Mouse (Mus musculus) CD8-positive naive resting alpha-beta T cell, adult 2 months (primary cell): ENCODE data around the gene Kcnd3.

Source experiments
- DNase-seq, 2 experiments: peaks; one replicate each; pipeline ENCODE4 v3.0.0; 2022; ENCODE audit warnings: low read depth in 2 of 2, low spot score in 2 of 2

Kcnd3 gene

GRCm38 (mm10) chr3:105451627-105452555 lies at the start of gene Kcnd3:
TSS of gene Kcnd3 (plus strand) at chr3:105452330.
- no peak for DNase-seq

DNA sequence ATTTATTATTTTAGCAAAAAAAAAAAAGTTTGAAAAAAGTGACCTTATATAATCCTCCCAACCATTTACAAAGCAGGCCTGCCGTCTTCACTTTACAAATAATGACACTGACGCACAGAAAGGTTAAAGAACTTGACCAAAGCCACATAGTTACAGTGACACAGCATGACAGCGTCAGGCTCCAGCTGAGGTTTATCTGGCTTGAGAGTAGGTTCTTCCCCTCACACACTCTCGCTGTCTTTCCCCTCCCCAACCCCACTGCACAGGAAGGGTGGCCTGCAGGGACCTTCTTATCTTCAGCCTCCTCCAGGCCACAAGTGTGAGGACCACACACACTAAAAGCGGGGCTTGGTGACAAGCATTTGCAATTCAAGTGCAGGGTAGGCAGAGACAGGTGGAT lies 49.5 kb upstream of the Kcnd3 start:
- no peak for DNase-seq

- DNase-seq: no peak
These were observed 48.6 kb upstream of the Kcnd3 start for GRCm38 (mm10) chr3:105403410-105404076.

DNA sequence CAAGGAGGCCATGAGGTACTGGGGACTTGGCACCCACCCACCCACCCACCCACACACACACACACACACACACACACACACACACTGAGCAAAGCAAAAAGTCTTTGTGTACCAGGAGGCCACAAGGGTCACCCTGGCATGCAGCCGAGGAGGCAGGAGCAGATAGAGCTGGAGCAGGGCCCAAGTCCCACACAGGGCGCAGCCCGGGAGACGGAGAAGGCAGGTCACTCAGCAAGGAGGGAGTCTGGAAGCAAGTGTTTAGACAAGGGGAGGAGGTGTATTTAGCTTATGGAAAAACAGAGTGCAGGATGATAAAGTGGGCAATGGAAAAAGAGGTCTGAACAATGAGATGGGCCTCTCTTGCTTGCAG lies 48.1 kb upstream of the Kcnd3 start:
- no peak for DNase-seq

- no peak for DNase-seq
These were observed 46.6 kb upstream of the Kcnd3 start for GRCm38 (mm10) chr3:105405516-105405915.

GRCm38 (mm10) chr3:105406036-105406435 lies 46.1 kb upstream of the Kcnd3 start:
- no peak for DNase-seq

GRCm38 (mm10) chr3:105408211-105408610 lies 43.9 kb upstream of the Kcnd3 start:
- no peak for DNase-seq

DNA sequence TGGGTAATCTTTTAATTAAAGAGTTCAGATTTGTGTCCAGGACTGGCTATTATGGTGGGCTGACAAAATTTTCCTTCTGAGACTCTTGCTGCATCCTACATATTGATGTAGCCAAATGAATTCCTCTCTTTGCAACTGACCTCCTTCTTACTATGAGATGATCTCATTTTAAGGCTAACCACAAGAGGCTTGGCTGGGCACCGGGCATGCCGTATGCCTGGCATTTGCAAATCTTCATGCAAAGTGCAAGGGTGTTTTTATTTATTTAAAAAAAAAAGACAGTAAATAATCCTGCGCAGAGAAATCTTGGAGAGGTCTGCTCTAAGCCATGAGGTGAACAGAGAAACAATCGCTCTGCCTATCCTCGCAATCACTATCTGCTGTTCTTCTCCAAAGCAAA lies 41.3 kb upstream of the Kcnd3 start:
- DNase-seq: no peak

- no peak for DNase-seq
These were observed 40.4 kb upstream of the Kcnd3 start for GRCm38 (mm10) chr3:105411776-105412175.

- DNase-seq: no peak
These were observed 39.9 kb upstream of the Kcnd3 start for GRCm38 (mm10) chr3:105412229-105412628.

DNA sequence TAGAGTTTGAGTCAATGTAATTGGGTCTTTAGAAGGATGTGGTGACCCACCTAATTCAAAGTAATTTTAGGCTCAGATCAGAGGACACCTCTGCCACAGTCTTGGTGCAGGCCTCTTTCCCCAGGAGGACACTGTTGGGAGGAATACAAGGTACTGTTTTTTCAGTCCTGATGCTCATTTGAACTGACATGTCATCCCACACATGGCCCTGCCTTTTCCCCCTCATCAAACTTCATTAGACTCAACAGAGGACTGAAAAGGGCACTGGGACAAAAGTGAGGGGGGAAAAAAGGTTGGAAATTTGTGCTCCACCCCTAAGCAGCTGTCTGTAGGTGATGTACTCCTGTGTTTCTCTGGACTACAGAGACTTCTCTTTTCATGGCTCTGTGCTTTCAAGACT lies 39.4 kb upstream of the Kcnd3 start:
- no peak for DNase-seq

DNA sequence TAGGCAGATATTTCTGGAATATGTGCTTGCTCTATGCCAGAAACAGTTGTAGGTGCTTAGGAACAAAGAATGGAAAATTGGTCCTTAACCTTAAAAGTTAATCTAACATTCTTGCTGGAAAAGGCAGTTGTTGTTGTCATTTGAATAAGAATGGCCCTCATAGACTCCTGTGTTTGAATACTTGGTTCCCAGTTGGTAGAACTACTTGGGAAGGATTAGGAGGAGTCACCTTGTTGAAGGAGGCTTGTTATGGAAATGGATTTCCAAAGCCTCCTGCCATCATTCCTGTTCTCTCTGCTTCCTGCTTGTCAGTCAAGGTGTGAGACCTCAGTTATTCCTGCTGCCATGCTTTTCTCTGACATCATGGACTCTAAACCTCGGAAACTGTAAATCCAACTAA lies 33.7 kb upstream of the Kcnd3 start:
- DNase-seq: no peak

- DNase-seq: no peak
These were observed 29.7 kb upstream of the Kcnd3 start for GRCm38 (mm10) chr3:105422391-105422790.

DNA sequence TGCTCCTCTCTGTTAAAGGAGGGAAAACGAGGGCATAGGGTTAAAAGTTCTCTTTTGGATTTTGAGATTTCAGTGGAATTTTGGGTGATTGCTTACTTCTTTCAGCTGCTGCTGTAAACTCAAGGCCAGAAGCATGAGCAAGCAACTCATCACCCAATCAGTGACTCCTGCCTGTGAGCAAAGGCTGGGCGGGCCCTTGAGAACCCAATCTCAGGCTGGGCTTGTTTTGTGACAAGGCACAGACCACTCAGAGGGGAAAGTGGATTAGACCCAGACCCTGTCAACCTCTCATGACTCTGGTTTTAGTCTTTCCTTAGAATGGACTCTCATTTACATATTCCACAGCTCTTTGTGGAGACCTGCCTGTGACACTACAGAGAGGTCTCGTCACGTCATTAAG lies 28.7 kb upstream of the Kcnd3 start:
- no peak for DNase-seq

DNA sequence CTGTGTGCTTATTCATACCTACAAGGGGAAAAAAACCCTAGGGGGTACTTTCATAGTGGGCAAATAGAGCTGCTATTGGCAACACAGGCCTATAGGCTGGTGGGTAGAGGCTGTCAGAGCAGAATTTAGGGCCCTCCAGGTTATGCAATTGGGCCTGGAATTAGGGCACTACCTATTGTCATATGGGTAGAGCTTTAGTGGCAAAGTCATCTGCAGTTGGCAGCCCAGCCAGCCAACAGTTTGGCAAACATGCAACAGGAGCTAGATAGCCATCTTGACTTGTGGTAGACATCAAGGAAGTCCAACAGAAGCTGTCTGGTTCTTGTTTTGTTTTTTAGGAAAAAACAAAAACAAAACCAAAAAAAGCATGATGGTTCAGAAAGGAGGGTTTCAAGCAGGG lies 23.5 kb upstream of the Kcnd3 start:
- no peak for DNase-seq

DNA sequence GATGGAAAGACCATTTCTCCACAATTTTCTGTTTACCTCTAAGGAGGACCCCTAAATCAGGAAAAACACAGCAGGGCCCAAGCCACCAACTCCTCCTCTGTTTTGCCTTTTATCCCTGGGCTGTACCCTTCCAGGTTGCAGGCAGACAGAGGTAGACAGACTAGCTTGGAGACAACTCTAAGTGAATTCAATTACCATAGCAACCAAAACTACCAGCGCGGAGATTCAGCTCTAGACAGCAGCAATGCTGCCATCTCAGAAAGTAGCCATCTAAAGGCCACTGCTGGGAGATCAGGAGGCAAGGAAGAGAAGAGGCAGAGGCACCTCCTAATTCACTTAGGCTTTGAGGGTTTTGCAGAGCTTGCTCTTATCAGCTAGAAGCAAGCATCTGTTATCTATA lies 15.7 kb upstream of the Kcnd3 start:
- no peak for DNase-seq

DNA sequence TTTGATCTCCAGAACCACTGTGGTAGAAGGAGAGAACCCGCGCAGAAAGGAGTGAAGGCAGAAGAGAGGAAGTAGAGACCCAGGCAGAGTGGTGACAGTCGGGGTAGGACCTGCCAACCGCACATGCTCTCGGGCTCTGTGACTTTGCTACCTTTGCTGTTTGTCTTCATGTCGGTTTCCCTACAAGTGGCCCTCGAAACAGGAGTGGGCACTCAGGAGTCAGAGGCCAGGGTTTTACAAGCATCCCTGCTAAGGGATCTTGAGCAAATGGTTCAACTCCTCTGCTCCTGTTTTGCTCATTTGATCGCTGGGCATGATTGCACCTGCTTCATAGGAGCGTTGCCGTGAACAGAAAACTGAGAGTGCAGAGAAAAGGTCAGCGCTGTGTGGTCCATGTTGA lies 15.2 kb upstream of the Kcnd3 start:
- no peak for DNase-seq

DNA sequence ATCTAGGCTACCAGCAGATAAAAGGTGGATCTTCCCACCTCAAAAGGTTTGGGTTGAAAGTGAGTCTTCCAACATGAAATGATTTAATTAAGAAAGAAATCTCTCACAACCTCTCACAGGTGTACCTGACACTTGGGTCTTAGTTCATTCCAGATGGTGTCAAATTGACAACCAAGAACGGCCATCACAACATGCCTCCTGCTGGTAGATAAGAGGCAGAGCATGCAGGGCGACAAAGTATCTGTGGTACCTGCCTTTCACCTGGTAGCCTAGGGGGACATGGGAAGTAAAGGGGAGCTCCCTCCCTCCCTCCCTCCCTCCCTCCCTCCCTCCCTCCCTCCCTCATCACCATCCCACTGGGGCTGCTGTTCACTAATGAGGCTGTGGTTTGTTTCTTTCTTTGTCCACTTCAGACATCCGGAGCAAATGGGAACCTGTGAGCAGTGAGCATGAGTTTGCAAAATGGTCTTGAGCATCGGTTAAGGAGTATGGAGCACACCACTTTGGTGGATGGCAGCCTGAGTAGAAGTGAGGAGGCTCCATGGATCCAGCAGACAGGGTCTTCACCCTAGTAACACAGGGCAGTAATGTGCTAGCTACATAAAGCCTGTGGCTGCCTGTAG lies 11.1 kb upstream of the Kcnd3 start:
- no peak for DNase-seq

DNA sequence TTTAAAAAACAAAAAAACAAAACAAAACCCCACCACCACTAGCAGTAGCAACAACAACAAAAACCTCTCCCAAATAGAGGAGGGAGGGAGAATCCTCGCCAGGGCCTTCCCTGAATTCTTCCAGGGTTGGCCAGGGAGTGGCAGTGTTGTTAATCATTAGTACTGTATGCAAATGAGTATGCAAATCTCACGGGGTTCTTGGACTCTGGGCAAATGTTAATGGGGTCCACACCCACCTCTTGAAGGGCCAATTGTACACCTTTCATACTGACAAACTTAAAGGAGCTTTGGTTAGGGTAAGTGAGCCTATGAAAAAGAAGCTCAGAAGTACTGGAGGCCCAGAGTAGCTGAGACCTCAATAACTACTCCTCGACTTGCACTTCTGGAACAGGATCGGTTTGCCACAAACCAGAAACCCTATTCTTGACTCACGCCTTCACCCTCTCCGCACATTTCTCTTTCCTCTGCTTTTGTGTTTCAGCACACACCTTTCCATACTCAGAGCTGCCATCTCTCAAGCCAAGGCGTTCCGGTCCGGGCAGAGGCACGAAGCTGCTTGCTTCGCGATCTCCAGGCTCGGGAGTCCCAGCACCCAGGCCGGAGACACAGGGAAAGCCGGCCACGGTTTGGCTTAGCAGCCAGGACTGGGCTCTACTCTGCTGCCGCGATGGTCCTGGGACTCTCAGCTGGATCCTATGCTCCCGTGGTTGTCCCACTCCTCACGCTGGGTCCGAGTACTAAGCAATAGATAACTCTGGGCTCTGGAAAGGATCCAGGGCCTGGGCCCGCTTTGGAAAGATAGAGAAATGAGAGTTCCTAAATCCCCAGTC lies 1.3 kb upstream of the Kcnd3 start:
- DNase-seq: no peak

DNA sequence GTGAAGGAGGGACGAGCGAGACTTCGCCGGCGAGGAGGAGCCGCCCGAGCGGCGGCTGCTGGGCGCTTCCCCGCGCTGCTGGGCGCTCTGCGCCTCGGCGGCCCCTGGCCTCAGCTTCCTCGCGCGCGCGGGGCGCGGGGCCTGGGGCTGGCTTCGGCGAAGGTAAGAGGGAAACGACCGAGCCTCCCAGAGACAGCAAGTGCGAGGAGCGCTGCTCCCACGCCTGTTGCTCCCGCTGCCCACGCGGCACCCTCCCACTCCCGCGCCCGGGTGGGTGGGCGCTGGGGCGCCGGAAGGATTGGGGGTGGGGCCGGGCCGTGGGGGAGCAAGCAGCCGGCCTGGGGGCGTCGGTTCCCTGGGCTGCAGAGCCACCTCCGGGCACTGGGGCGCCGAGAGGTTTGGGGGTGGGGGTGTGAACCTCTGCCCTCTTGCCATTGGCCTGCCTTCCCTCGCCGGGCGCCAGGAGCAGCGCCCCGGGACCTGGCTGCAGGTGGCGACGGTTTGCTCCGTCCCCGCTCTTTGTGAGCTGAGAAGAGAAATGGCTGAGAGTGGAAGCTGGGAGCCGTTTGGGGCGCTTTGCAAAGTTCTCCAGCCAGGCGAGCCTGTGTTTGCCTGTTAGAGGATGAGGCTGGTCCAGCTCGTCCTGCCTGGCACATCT lies 555 bp downstream of the Kcnd3 start:
- DNase-seq: no peak
